Mouse (Mus musculus) T-helper 17 cell (primary cell): ENCODE measurements around the gene Gm266.

Experiments used
- in situ Hi-C, 2 experiments: fragments of 300-600 bp; cut with MboI, MseI; formaldehyde crosslinking; loops; 1 replicate in 1 of 2; 2 replicates in 1 of 2; pipeline ENCODE4 v1.15.1; 2025; ENCODE audit warnings: high pct_unique_total_duplicates in 2 of 2

Gm266 gene

GRCm38 (mm10) chr12:111455311-111455846 lies 30.2 kb downstream of the Gm266 start:
- in situ Hi-C loops: no loop called here

DNA sequence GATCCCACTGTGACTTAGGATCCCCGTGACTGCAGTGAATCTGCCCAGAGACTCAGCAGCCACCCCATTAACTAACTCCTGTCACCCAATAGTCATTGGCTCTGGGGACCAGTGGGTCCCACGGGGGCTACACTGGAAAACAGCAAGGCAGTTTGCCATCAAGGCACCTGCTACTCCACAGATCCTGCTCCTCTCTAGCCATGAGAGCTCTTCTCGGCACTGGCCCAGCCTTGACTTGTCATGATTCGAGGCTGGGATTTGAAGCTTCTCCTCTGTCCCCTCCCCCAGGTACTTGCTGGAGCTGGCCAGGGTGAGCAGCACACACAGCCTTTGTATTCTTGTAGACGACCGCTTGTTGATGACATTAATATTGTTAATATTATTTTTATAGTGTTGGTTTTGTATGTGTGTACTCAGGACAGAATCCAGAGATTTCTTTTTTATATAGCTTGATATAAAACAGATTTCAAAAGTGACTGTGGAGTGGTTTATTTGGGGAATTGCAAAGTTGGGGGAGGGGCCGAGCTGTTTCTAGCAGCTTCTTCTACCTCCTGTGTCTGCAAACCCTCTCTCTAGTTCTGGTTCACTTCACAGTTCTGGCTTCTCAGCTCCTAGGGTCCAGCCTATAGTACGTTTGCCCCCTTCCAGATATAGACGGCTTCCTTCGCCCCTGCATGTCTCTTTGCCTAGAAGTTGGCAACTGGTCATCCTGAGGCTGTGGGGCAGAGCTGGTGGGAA lies 30.9 kb downstream of the Gm266 start:
- in situ Hi-C loops: no loop called here

GRCm38 (mm10) chr12:111454021-111454420 lies 31.6 kb downstream of the Gm266 start:
- in situ Hi-C loops: no loop called here

DNA sequence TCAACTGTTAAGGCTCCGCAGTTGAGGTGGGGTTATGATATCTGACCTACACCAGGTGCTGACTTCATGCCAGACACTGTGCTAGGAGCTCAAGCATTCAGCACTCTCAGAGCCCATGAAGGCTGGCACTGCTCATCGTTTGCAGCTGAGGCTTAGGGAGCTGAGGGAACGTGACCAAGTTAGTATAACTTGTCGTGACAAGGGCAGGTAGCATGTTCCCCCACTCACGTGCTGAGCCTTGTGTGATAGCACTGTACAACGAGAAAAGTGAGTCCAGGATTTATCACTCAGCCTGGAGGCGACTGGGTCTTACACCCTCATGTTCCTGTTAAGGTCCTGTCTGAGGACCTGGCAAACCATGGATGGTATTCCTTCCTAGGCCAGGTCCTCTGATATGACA lies 34.1 kb downstream of the Gm266 start:
- in situ Hi-C loops: no loop called here

DNA sequence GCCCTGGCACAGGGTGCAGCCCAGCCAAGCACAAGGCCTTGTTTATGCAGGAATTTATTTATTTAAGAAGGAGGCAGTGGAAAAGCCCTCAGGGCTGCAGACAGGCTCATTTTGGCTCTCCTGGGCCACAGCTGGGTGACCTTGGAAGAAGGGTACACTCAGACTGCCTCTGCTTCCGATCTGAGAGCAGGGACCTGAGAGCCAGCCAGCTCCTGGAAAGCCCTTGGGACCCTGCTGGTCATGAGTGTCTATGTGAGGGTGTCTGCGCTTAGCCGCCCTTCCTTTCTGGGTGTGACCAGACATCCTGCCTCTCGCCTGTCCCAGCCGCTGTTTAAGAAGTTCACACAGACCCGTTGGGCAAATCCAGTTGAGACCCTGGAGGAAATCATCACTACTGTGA lies 35.3 kb downstream of the Gm266 start:
- in situ Hi-C loops: no loop called here

DNA sequence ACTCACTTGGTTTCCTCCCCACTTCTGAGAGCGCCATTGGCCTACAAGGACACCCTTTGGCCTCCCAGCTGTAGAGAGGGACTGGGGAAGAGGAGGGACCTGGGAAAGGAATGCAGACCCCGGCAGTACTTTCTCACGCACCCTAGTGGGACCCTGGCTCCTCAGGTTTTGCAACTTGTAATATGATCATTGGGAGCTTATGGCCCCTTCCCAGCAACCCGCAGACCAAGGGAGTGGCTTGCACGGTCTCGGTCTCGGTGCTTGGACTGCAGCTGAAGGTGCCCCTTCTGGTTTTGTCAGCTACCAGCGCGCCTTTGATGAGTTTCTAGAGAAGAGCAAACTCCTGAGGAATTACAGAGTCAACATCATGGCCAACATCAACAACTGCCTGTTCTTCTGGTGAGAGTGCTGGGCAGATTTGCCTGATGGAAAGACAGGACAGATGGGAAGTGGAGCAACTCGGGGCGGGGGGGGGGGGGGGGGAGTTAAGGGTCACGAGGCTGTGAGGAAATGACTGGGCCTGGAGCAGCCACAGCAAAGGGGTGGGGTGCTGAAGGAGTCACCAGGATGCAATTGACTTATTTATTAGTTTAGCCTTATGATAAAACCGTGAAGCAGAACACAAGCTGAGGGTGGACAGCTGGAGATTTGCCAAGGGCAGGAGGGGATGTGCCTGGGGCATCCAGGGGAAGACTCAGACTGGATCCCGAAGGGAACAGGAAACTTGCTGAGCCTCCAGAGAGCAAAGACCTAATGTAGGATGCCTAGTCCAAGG lies 36.5 kb downstream of the Gm266 start:
- in situ Hi-C loops: no loop called here

DNA sequence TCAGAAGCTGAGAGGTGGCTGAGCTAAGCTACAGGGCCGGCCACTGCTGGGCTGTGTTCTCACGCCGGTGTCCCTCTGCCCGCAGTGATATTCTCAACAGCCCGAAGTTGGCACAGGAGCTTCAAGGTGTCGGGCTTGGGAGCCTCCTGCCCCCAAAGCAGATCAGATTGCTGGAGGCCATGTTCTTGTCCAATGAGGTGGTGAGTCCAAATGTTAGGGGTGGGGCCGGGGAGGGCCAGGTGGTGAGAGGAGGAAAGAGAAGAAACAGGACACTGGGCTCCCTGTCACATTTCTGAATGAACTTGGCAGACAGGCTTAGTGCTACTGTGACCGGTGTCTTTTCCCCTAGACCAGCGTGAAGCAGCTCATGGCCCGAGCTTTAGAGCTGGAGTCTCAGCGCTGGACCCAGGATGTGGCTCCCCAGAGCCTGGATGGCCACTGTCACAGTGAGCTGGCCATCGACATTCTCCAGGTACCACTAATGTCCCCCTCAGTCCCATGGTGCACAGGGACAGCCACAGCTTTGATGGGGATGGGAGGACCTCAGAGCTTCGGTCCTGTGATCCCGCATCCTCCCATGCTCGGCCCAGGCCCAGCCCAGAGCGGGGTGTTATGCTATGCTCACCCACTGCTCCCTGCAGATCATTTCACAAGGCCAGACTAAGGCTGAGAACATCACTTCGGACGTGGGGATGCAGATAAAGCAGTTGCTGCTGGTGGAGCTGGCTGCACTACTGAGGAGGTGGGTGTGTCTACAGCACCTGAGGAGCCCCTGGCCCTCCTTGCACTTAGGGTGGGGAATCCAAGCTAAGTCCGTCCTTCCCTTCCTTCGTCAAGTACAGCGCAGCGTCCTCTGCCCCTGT lies 37.5 kb downstream of the Gm266 start:
- in situ Hi-C loops: no loop called here

DNA sequence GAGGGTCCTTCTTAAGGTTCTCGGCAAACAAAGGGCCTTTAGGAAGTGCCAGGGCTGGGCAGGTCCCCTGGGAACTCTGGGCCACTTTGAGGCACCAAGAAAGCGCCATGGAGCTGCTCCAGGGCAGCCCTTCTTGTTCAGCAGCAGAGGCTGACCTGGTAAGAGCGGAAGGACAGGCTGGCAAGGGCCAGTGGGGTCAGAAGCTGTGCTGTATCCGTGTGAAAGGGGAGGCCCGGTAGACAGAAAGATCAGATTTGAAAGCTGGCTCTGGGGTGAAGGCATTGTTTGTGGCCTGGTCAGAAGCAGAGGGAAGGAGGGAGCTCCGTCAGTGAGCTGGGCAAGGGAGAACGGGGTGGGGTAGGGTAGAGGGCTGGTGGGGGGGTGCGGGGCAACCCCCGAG lies 38.3 kb downstream of the Gm266 start:
- in situ Hi-C loops: no loop called here

GRCm38 (mm10) chr12:111446745-111447144 lies 38.9 kb downstream of the Gm266 start:
- in situ Hi-C loops: no loop called here

- in situ Hi-C loops: no loop called here
Observed at GRCm38 (mm10) chr12:111445890-111446613, 39.6 kb downstream of the Gm266 start.

GRCm38 (mm10) chr12:111445161-111445889 lies 40.3 kb downstream of the Gm266 start:
- in situ Hi-C loops: no loop called here

DNA sequence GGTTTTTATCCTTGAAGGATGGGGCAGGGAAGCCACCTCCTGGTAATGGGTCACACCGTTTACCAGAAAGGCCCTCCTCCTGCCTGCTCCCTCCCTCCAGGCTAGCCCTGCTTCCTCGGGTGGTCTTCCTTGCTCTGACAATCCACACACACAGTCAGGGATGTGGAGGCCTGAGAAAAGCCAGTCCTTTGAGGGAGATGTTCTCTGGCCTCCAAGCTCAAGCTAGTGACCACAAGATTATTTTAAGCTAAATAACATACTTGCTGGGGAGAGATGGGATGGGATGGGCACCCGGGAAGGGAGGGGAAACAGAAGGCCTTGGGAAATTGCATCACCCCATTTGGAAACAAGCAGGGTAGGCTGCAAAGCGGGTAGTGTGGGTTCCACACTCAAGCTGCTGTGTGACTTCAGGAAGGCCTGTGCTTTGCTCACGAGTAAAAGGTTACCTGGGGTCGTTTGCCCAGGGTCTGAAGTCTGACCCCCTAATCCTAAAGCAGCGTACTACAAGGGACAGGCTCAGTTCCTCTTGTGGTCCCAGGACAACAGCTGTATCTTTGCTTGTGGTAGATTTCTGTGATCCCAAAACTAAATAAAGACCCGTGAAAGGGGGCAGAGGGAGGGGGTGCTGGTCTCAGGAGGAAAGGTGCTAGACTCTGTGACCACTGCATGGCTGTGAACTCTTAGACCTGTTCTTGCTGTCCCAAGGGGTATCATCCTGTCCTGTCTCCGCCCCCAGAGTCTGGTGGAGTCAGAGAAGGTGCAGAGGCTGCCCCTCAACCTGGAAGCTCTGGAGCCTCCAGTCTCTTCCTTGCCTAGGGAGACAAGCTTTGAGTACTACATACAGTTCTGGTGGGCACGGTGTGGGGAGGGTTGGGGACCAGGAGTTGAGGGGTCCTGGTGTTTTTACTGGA lies 41.4 kb downstream of the Gm266 start:
- in situ Hi-C loops: no loop called here

DNA sequence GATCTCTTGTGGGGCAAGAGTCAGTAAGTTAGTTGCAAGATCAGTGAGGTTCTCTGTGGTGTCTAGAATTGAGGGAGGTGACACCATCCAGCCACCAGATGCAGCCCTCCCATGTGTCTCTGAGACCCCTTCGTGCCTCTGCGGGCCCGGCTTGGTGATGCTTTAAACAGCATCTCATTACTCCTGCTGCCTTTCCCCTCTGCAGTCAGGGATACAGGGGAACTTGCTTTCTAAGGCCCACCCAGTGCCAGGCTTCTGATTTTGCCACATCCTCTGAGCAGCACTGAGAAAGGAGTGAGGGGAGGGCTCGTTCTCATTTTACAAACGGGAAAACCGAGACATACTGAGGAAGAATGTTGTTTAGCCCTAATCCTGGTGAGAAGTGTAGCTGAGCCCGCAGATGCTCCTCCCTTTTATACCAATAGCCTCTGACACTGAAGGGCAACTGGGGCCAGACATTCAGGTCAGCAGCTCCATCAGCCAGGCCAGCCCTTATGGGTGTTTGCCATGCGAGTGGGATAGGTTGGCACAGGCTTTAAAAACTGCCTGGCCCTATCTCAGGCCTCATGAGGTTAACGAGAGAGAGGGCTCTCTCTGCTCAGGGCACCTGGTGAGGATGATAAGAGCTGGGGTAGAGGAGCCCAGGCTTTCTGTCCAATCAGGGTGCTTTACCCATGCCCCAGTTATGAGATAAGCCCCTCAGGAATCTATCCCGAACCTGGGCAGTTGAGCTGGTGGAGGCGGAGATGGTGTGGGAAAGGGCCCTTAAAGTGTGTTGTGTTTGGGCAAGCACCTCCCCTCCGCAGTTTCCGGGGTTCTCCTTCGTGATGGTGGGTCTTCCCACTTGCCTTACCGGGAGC lies 42.4 kb downstream of the Gm266 start:
- in situ Hi-C loops: no loop called here

DNA sequence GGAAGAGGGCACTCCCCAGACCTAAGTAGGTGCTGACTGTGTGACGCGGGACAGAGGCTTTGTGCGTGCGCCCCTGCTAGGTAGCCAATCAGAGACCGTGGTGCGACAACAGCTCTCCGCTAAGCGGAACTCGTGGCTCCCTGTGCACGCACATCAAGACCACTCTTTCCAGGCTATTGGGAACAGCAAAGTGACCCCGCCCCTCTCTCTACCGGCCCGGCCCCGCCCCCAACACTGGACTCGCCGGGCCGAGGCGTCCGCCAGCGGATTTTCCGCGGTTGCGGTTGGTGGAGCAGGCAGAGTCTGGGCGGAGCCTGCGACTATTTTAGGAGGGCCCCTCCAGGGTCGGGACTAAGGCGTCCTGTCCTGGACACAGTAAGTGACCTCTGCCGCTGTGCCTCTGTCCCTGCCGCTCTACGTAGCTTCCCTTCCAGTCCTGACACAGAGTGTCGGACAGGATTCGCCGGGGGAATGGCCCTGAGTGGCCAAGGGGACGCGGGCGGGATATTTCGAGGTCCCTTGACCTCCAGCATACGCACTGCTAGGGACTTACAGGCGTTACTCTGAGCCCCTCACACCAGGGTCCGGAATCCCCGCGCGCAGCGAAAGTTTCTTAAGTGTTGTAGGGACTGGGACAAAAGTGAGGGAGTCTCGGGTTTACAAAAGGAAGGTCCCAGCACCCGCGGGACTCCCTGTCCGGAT lies 43.2 kb downstream of the Gm266 start, which contains the start of gene Tnfaip2:
Tnfaip2 (plus strand) TSS at position 161 of the 702 bp plus-strand sequence.
- in situ Hi-C loops: no loop called here

DNA sequence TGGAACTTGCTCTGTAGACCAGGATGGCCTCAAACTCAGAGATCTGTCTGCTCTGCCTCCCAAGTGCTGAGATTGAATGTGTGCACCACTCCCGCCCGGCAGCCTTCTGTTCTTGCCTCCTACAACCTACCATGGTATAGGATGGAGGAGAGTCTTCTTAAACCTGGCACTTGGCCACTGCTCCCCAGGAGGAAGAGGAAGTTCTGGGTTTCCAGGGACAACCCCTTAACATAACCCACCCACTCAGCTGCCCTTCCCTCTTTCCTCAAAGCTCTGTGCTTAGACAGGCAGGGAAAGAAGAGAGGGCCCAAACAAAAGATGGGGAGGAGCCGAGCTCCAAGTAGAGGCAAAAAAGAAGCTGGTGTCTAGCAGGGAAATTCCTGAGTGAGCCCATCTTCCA lies 44.1 kb downstream of the Gm266 start:
- in situ Hi-C loops: no loop called here

- in situ Hi-C loops: no loop called here
Observed at GRCm38 (mm10) chr12:111440701-111441373, 44.8 kb downstream of the Gm266 start.

DNA sequence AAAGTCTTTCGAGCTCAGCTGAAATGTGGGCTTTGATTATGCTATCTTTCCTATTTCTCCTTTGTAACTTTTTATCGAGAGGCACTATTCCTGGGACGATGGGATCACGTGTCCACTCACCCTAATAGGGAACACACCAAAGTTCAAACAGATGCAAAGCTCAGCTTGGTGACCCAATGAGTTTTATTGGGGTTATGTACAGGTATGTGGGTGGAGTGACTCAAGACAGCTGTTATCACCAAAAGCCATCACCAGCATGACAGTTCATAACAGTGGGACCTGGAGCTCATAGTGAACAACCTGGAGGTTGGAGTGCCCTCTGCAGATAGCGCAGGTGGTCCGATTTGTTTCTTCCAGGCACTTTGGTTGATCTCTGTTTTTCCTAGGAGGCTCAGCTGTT lies 46.8 kb downstream of the Gm266 start:
- in situ Hi-C loops: no loop called here
